Mouse (Mus musculus) left cerebral cortex, postnatal 14 days (tissue): Measurements from ENCODE around the gene Mthfd1l. TPM values are rescaled to one million over a fixed set of nuclear protein-coding genes. Genes with fewer than 3 reads are reported as not detected.
A peak's percentile ranks its signal among the peaks of the same experiment; 100 is the strongest.
"Not testable (repeated sequence)": the region's sequence is repeated elsewhere in the genome, so short reads cannot be mapped to it uniquely, and the experiment has no call there.

ENCODE experiments used
- DNase-seq, 2 experiments: peaks; one replicate each; pipeline ENCODE4 v3.0.0; 2021 to 2022; ENCODE audit warnings: low spot score in 2 of 2, mixed read lengths in 1 of 2
- intact Hi-C: fragments of 180-260 bp; cut with DNase I; formaldehyde crosslinking; loops from one replicate; pipeline ENCODE4 v1.15.1; 2025
- total RNA-seq, 2 experiments: library from RNA; stranded (reverse); gene quantifications; 2 replicates each; pipeline ENCODE4 v1.2.3; 2021

Gene Mthfd1l
- total RNA-seq, 2 experiments from 2014 or later: 14.7 to 18.1 TPM

GRCm38 (mm10) chr10:4164681-4165080 lies 191.8 kb downstream of the Mthfd1l start:
- intact Hi-C loops: no loop called here

DNA sequence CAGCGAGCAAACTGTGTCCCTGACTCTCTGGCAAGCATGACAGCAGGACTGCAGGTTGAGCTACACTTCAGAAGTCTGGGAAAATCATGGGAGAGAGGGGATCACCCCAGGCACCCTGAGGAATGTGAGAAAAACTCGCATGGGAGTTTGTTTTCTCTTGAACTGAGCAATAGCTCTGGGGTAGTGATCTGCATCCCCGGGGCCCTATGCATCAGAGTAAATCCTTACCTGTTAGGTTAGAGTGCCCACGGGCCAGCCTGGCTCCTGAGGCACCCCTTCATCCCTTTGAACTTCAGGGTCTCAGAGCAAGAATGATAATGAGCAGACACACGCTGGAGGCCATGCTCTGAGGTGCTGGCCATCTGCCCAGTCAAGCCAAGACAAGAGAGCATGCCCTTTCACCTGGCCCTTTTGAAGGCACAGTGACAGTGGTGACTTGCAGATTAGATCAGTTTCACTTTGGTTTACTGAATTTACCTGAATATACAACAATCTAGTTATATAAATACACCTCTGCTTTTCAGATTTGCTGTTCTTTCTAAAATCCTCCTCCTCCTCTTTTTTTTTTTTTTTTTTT lies 195.4 kb downstream of the Mthfd1l start:
- intact Hi-C loops: no loop called here
- no peak for DNase-seq

More at GRCm38 (mm10) chr10:4164681-4165080, 191.8 kb downstream of the Mthfd1l start:
- no peak for DNase-seq

DNA sequence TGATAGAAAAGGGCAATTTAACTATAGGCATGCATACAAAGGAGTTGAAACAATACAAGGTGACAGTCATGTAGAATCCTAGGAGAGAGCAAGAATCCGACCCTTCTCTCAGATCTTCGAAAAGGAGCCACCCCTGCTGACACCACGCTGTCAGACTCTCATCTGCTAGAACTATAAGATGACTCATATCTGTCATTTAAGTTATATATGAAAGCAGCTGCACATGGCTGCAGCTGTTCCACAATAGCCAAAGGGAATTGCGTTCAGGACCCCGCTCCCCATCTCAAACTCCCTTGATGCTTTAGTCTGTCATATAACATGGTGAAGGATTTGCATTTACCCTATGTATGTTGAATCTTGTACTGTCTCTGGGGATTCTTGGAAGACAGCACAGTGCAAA lies 201.3 kb downstream of the Mthfd1l start:
- intact Hi-C loops: no loop called here

DNA sequence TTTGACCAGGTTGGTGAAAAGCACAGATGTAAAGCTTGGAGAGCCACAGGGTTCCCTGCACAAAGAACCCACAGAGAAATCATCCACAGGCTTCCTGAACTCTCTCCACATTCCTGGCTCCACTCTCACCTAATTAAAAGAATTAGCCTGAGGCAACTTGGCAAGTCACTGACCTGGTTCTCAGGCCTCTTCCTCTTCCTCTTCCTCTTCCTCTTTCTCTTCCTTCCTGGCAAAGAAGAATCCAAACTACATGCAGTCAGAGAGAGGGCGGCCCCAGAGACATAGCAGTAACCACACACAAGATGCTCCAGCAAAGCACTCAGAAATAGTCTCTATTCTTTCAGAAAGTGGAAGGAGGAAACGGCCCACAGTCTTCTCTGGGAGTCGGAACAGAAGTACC lies 201.8 kb downstream of the Mthfd1l start:
- DNase-seq: no peak
- intact Hi-C loops: no loop called here

More for the DNA sequence above, 201.3 kb downstream of the Mthfd1l start:
- DNase-seq: no peak

- intact Hi-C loops: no loop called here
- DNase-seq: no peak
Measured at GRCm38 (mm10) chr10:4177285-4177684, 204.4 kb downstream of the Mthfd1l start.

GRCm38 (mm10) chr10:4179049-4179790 lies 206.3 kb downstream of the Mthfd1l start:
- intact Hi-C loops: no loop called here
- DNase-seq: no peak

DNA sequence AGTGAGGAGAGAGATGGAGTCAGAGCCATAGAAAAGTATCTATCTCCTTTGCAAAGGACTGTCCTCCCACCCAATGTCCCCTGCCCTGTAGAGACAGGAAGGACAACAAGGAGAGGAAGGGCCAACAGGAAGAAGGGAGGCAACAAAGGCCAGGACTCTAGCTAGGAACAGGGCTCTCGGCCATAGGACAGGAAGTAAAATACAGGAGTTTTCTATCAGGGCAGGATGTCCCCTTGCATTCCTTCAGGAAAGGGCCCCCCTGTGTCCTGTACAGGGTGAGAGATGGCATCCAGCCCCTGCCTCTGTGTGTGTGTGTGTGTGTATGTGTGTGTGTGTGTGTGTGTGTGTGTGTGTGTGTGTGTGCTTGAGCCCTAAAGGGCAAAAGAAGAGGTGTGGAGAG lies 209.0 kb downstream of the Mthfd1l start:
- intact Hi-C loops: no loop called here
- no peak for DNase-seq

DNA sequence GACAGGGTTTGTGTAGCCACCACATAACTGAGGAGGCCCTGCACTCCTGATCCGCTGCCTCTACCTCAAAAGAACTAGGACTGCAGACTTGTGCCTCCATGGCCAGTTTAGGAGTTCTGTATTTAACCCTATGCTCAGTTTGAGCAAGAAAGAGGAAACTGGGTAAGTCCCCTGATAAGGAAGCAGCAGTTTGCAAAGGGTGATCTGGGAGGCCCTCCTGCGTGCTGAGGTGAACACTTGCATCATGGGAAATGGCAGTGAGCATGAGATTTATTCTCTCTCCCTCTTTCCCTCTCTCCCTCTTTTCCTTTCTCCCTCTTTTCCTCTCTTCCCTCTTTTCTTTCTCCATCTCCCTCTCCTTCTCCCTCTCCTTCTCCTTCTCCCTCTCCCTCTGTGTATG lies 209.5 kb downstream of the Mthfd1l start:
- intact Hi-C loops: no loop called here
- DNase-seq: no peak

GRCm38 (mm10) chr10:4188614-4189402 lies 215.9 kb downstream of the Mthfd1l start:
- peak in 1 of 2 experiments; percentile 8 for DNase-seq

DNA sequence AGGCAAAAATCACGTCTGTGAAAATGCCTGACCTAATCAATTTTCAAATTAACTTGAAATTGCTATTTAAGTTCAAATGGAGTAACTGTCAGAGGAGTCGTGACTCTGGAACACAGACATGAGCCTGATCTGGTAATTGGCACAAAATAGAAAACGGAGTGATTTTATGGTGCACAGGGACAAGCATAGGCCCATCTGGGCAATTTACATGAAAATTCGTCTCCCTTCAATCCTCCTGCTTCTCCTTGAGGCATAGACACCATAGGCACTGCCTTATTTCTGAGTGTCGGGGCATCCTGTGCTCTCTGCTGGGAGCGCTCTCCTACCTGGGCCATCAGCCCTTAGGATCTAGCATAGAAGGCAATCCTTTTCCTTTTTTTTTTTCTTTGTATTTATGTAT lies 216.5 kb downstream of the Mthfd1l start:
- no peak for DNase-seq
- intact Hi-C loops: no loop called here

More at GRCm38 (mm10) chr10:4188614-4189402, 215.9 kb downstream of the Mthfd1l start:
- intact Hi-C loops: no loop called here

DNA sequence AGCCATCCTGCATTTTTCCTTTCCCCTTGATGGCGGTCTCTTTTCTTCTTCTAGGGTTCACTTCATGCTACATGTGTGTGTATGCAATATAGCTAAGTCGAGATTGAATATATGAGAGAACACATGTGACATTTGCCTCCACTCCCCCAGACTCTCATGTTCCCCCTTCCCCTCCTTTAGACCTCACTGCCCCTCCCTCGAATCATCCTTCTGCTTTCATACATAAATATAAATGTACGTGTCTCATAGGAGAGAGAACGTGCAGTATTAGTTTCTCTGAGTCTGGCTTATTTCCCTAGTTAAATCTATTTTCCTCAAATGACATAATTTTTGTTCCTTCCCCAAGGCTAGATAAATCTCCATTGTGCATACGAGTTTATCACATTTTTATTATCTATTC lies 226.1 kb downstream of the Mthfd1l start:
- no peak for DNase-seq
- intact Hi-C loops: no loop called here

- DNase-seq: no peak
- intact Hi-C loops: no loop called here
Measured at GRCm38 (mm10) chr10:4199926-4200325, 227.0 kb downstream of the Mthfd1l start.

DNA sequence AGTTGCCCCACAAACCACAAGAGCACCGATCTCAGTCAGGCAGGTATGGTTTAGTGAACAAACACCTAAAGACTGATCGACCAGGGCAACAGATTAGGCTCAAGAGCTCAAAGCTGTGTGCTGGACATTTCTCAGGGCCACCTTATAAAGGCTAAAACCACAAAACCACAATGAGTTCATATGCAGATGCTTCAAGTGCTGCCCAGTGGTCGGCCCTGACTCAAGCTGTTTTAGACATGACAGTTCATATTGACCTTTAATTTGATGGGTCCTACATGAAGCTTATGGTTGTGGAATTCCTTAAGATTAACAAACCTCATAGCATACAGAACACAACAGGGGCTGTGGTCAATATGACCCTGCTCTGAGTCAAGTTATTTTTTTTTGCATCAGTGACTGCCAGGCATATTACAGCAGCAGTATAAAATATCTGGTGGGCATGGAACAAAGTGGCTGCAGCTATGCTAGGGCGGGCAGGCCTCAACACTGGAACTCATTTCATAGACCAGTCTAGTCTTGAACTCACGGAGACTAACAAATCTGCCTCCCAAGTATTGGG lies 227.7 kb downstream of the Mthfd1l start:
- intact Hi-C loops: no loop called here
- no peak for DNase-seq

DNA sequence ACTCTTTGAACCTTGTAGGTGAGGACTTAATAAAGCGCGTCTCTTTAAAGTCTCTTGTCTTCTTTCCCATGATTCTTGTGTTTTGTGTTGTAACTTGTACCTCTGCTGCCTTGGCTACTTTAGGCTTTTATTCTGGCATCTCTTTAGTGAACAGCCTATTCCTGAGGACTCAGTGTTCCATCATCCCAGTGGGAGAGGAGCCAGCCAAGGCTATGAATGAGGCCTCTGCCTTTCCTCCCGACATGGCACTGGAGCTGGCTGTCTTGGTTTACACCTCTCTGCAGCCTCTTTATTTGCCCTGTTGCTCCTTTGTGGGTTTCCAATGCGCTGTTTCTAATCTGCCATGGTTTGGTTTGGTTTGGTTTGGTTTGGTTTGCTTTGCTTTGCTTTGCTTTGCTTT lies 228.2 kb downstream of the Mthfd1l start:
- DNase-seq: no peak
- intact Hi-C loops: no loop called here

GRCm38 (mm10) chr10:4203651-4204050 lies 230.7 kb downstream of the Mthfd1l start:
- DNase-seq, intact Hi-C loops: not testable (repeated sequence)

GRCm38 (mm10) chr10:4209040-4209439 lies 236.1 kb downstream of the Mthfd1l start:
- intact Hi-C loops: no loop called here
- DNase-seq: no peak

- intact Hi-C loops: no loop called here
Measured at GRCm38 (mm10) chr10:4210313-4211066, 237.6 kb downstream of the Mthfd1l start.

GRCm38 (mm10) chr10:4211067-4211447 lies 238.1 kb downstream of the Mthfd1l start:
- DNase-seq: no peak
- intact Hi-C loops: no loop called here

More at GRCm38 (mm10) chr10:4210313-4211066, 237.6 kb downstream of the Mthfd1l start:
- peak in 1 of 2 experiments; percentile 21 for DNase-seq
